Mouse (Mus musculus) hindbrain, embryonic 10.5 days (tissue): ENCODE measurements around the gene Vmn2r72. TPM values are rescaled to one million over a fixed set of nuclear protein-coding genes. Genes with fewer than 3 reads are reported as not detected.

Experiments
- DNase-seq: peaks from one replicate; pipeline ENCODE4 v3.0.0-alpha.2; 2017; ENCODE audit warnings: low spot score
- H3K27ac ChIP-seq: fragments of 300-500 bp; sonication (generic); 2 replicates; pipeline ENCODE4 v1.5.1; 2016; ENCODE audit warnings: mild to moderate bottlenecking, moderate library complexity
- H3K27me3 ChIP-seq: fragments of 300-500 bp; sonication (generic); 2 replicates; pipeline ENCODE4 v1.6.1; 2016; ENCODE audit warnings: mild to moderate bottlenecking; ENCODE audit not compliant: poor library complexity, insufficient read depth, severe bottlenecking
- H3K36me3 ChIP-seq: fragments of 300-500 bp; sonication (generic); 2 replicates; pipeline ENCODE4 v1.6.1; 2016; ENCODE audit warnings: mild to moderate bottlenecking, moderate library complexity
- H3K4me1 ChIP-seq: fragments of 300-500 bp; sonication (generic); replicated peaks from 2 replicates; pipeline ENCODE4 v1.6.1; 2016; ENCODE audit warnings: mild to moderate bottlenecking
- H3K4me3 ChIP-seq: fragments of 300-500 bp; sonication (generic); 2 replicates; pipeline ENCODE4 v1.5.1; 2016; ENCODE audit warnings: mild to moderate bottlenecking, moderate library complexity
- H3K9me3 ChIP-seq: fragments of 300-500 bp; sonication (generic); 2 replicates; pipeline ENCODE4 v1.6.1; 2016; ENCODE audit warnings: mild to moderate bottlenecking, moderate library complexity
- WGBS: fragments of 180-500 bp; shearing (Covaris S2); methylation state at CpG from one replicate; pipeline ENCODE4 v1.1.7; 2016; 5-methylcytosine and 5-hydroxymethylcytosine counted together
- polyA plus RNA-seq: library from polyadenylated mRNA; unstranded; fragments of >200 nt; fragmentation: Nextera tagmentation; extraction: Ambion mirVana; gene quantifications from 2 replicates; pipeline ENCODE4 v1.2.1, GENCODE M21; 2016

Vmn2r72 gene
- not detected in 2 replicates for polyA plus RNA-seq

DNA sequence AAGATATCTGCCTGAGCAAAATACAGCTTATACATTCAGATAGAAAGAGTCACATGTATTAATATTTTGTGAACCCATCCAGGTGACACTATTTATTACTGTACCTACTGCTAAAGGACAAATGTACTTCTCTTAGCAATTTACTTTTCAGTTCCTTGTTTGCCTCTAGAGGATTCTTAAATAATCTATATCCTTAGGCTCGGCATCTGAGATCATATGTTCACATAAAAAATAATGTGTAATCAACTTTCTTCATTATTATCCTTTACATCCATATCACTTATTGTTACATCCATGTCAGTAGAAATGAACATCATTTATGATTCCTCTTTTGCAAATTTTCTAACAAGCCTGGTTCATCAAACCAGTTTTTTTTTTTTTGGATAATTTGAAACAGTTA is at the start of gene Vmn2r72:
TSS of gene Vmn2r72 (minus strand) at position 101 of the 400 bp plus-strand sequence.
- H3K4me3 ChIP-seq = no peak within 1 kb of the TSS
- H3K4me1 ChIP-seq = no peaks in the 10 kb centered on the region
- no peaks in the 10 kb centered on the region for H3K27me3 ChIP-seq
- DNase-seq = no peak
- no peak within 1 kb of the TSS for H3K27ac ChIP-seq
- H3K36me3 ChIP-seq = no peaks in the 10 kb centered on the region
- 84% methylated on average over 1 of the region's 1 CpGs for WGBS
- no peaks in the 10 kb centered on the region for H3K9me3 ChIP-seq

Other genes starting within 250 kb of the Vmn2r72 start
- gene Vmn2r71, start 192.0 kb downstream of the Vmn2r72 start, polyA plus RNA-seq = not detected in 2 replicates
- gene Vmn2r70, start 185.9 kb downstream of the Vmn2r72 start, polyA plus RNA-seq = not detected in 2 replicates
- gene Vmn2r73, start 121.2 kb upstream of the Vmn2r72 start, polyA plus RNA-seq = not detected in 2 replicates
- not detected in 2 replicates for gene Vmn2r74, start 206.5 kb upstream of the Vmn2r72 start, polyA plus RNA-seq